Mouse (Mus musculus) layer of hippocampus, postnatal 14 days (tissue): ENCODE measurements around the gene Sipa1l1. TPM values are rescaled to one million over a fixed set of nuclear protein-coding genes. Genes with fewer than 3 reads are reported as not detected.
A peak's percentile ranks its signal among the peaks of the same experiment; 100 is the strongest.

Source experiments
- DNase-seq, 2 experiments: peaks; one replicate each; pipeline ENCODE4 v3.0.0; 2021 to 2022; ENCODE audit warnings: low spot score in 2 of 2, mixed read lengths in 1 of 2
- long read RNA-seq, 2 experiments: library from polyadenylated mRNA; stranded (forward); transcript quantifications; one replicate each; pipeline ENCODE4 v2.0.0; 2021
- total RNA-seq, 2 experiments: library from RNA; stranded (reverse); gene quantifications; 2 replicates each; pipeline ENCODE4 v1.2.3; 2021

Sipa1l1 gene
- total RNA-seq, result 100 to 1,000 TPM; 159 to 165 TPM
- long read RNA-seq, experiment 1, partial matches to known transcripts, result 6 of 32 reads
- long read RNA-seq, experiment 1, other reads (novel, unspliced or antisense), result 26 of 32 reads
- long read RNA-seq, experiment 2, partial matches to known transcripts, result 14 of 56 reads
- long read RNA-seq, experiment 2, other reads (novel, unspliced or antisense), result 42 of 56 reads

- peak; percentile 92 to 96 for DNase-seq
These were observed at the start of gene Sipa1l1 for GRCm38 (mm10) chr12:82168820-82169533. Sipa1l1 (plus strand) TSS chr12:82169320.

DNA sequence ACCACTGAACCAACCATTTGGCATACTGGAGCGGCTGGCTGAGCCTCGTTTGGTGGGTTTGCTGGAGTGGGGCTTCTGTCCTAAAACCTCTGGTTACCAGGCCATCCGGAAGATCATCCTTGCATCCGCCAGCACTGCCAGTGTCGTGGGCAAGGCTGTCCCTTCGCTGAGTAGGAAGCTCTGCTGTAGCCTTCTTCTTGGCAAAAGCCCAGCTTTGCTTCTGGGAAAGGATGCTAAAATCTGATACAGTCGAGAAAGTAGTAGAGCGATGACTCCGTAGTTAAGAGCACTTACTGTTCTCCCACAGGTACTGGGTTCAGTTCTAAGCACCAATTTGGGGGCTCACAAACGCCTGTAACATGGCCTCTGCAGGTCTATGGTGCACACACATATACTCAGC is 47.2 kb upstream of the Sipa1l1 start:
- no peak for DNase-seq

GRCm38 (mm10) chr12:82122450-82123249 is 46.5 kb upstream of the Sipa1l1 start:
- DNase-seq, result peak in 1 of 2 experiments; percentile 29

DNA sequence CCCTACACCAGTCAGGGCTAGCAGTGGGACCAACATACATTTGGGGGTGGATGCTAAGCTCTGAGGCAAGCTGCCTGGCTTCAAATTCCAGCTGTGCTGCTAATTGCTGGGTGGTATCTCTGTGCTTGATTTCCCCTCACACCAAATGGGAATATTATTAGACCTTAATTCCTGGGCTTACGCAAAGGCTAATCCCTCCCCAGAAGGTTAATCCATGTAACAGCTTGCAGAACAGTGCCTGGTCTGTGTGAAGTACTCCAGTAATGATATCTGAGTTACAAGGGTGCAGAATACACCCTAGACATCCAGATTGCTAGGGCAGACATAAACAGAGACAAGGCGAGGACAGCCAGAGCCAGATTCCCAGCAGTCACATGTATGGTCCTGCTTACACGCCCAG is 42.3 kb upstream of the Sipa1l1 start:
- DNase-seq, result no peak

GRCm38 (mm10) chr12:82139234-82140166 is 29.6 kb upstream of the Sipa1l1 start:
- DNase-seq, result no peak

GRCm38 (mm10) chr12:82143371-82143770 is 25.7 kb upstream of the Sipa1l1 start:
- DNase-seq, result peak in 1 of 2 experiments; percentile 32

DNA sequence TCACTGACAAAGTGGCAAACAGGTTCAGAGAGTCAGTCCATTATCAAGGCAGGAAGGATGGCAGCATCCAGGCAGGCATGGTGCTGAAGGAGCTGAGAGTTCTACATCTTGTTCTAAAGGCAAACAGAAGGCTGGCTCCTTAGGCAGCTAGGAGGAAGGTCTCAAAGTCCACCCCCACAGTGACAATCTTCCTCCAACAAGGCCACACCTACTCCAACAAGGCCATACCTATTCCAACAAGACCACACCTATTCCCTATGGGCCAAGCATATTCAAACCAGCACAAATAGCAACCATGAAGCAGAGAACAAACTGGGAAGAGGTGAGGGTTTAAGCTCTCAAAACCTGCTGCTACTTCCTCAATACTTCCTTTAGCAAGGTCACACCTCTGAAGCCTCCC is 23.9 kb upstream of the Sipa1l1 start:
- DNase-seq, result no peak

GRCm38 (mm10) chr12:82147021-82147693 is 22.0 kb upstream of the Sipa1l1 start:
- no peak for DNase-seq

GRCm38 (mm10) chr12:82148328-82148930 is 20.7 kb upstream of the Sipa1l1 start:
- DNase-seq, result peak in 1 of 2 experiments; percentile 45

DNA sequence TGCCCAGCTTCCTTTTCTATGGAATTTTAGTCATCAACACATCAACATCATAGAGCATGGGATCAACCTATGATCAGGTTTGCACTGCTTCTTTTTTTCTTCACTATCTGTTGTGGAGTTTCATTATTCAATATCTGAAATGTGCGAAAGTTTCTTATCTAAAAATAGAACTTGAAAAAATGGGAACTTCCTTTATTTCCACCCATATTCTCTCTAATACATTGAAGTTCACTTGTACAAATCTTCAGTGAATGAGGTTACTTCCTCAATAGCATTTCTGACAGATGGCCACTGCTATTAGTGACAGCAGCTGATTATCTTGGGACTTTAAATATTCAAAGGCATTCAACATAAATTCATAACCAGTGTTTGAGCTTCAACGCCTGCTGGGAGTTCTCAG is 18.1 kb upstream of the Sipa1l1 start:
- DNase-seq, result no peak

GRCm38 (mm10) chr12:82154527-82154926 is 14.6 kb upstream of the Sipa1l1 start:
- no peak for DNase-seq

- no peak for DNase-seq
These were observed 10.6 kb upstream of the Sipa1l1 start for GRCm38 (mm10) chr12:82158516-82158915.

DNA sequence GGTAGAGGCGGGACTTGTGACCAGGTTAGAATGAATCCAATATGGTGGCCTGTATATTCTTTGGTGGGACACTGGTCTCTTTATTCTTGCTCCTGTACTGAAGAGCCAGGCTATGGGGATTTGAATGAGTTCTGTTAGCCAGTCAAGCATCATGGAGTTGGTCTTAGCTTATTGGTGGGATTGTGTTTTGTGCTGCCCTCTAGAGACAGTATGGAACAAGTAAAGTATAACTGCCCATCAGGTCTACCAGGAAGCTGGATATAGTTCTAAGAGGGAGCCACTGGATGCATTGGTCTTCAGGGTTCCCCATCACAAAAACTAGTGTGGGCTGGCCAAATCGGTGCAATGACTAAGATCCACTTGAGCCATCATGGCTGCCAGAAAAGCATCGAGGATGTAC is 9.7 kb upstream of the Sipa1l1 start:
- no peak for DNase-seq

GRCm38 (mm10) chr12:82165651-82166050 is 3.5 kb upstream of the Sipa1l1 start:
- DNase-seq, result no peak

GRCm38 (mm10) chr12:82166101-82166571 is 3.0 kb upstream of the Sipa1l1 start:
- DNase-seq, result no peak

DNA sequence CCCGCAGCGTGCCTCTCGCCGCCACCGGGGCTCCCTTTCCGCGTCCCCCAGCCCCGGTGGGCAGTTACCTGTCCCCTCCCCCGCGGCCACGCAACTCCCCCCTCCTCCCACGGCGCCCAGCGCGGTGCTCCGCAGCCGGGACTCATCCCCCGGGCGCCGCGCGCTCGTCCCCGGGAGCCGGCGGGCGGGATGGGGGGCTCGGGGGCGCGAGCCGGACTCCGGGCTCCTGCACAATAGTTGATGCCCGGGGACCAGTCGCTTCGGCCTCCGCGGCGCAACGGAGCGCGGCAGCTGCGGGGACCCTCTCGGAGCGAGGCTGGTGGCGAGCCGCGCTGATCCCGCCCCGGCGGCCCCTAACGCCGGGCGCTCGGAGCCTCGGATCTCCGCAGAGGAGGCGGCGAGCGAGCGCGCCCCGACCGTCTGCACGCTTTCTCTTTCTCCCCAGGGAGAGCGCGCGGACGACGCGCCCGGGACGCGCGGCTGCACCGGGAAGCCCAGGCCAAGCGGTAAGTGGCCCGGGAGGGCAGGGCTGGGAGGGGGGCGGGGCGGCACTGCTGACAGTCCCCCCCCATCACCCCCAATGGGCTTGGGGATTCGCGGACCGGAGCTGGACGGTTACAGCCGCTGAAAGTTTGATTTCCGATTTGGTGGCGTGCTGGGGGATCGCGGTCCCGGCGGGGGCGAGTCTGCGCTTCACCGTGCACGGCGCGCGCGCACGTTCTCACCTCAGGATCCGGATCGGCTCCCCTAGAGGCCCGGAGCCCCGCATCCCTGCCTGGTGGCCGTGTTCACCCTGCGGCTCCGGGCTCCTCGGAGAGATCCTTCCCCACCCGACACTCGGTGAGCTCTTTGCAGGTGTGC is 681 bp downstream of the Sipa1l1 start:
- peak; percentile 81 to 83 for DNase-seq

GRCm38 (mm10) chr12:82170461-82171279 is 1.6 kb downstream of the Sipa1l1 start:
- peak in 1 of 2 experiments; percentile 41 for DNase-seq

- peak; percentile 38 to 67 for DNase-seq
These were observed 2.5 kb downstream of the Sipa1l1 start for GRCm38 (mm10) chr12:82171591-82171990.
